Mouse (Mus musculus) lung, postnatal 0 days (tissue): ENCODE measurements at regions not wholly inside any gene's neighbourhood (a gene's known extent, or its start where the extent isn't known, plus 50 kb on each side); places are given as distances from the start of the nearest gene placed in this dataset.

ENCODE experiments used
- CTCF ChIP-seq: IDR thresholded peaks from 2 replicates; pipeline ENCODE4 v1.5.1; 2016; ENCODE audit warnings: antibody characterized with exemption, mild to moderate bottlenecking
- EP300 ChIP-seq: IDR thresholded peaks from 2 replicates; pipeline ENCODE4 v1.6.1; 2016; ENCODE audit warnings: antibody characterized with exemption, mild to moderate bottlenecking, control low read depth

GRCm38 (mm10) chr3:156301745-156302144, 259.8 kb upstream of the Negr1 start:
- TF ChIP-seq CTCF = no peak
- no peak for TF ChIP-seq EP300
